11 mouse cellular contexts compared by ENCODE assay signal in the genomic region with DNA sequence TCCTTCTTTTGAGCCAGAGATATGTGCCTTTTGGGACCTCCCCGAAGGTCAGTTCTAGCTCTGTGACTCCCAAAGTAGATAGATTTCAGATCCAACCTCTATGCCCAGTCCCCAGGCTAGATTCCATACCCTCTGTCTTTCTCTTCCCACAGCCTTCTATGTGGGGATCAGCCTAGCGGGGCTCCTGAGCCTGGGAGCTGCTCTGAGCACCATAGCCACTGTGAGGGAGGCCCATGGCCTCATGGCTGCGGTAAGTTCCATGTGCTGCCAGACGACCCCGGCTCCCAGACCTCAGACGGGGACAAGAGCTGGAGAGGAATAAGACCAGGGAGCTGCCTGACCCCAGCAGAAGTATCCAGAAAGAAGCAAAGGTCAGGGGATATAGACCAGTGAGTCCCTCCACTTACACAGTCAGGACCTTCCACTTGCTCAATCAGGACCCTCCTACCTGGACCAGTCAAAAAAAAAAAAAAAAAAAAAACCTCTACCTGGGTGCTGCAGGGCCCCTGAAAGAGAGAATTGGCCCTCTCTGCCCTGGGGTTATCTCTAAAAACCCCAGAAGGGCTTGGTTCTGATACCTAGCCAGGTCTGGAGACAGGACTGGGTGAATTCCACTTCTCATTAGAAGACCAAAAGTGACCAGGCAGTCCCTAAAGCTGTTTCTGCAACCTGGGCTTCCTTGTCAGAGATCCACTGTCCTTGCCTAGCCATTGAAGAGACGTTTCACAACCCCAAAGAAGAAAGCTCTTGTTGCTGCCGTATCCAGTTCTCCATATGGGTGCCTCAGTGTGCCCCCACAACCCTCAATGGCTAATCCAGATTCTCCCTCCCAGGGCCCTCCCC. TPM values are rescaled to one million over a fixed set of nuclear protein-coding genes. Genes with fewer than 3 reads are reported as not detected.
A peak's percentile ranks its signal among the peaks of the same experiment; 100 is the strongest.
DNase-seq lines count a peak whose midpoint lies in the region; ATAC-seq and TF ChIP-seq lines count a peak whose summit lies in the region.
"Had no signal": no experiment of that assay in that cellular context is flagged by ENCODE, and none has a peak within 500 bp of the region (broad histone marks: within the 10 kb centered on the region; RNA-seq: fewer than 3 reads in every experiment).

No protein-coding gene starts in this region.

- H3K4me2 ChIP-seq in liver, embryonic 12.5 days, result peak overlapping the region; percentile 95

- H3K4me3 ChIP-seq in layer of hippocampus, adult 2 months, result no peak overlapping the region
- H3K4me3 ChIP-seq in ES-E14 (ENCODE audit: insufficient read depth in 1 of 2, low read depth in 1 of 2, low read length in 2 of 2, poor library complexity in 1 of 2, severe bottlenecking in 1 of 2), result peak overlapping the region; percentile 43 to 66
- H3K4me3 ChIP-seq in liver, embryonic 12.5 days, result peak overlapping the region; percentile 82

- intact Hi-C loops in left cerebral cortex, postnatal 36 days (cut with DNase I), result loop anchor here (5.0 to 10.0 kb wide), 3 partner anchors 45 to 458 kb away; a partner anchor contains a TSS

- TF ChIP-seq CTCF in layer of hippocampus, adult 2 months (conservative IDR thresholded peaks at IDR 0.05), result no peak

- H3K4me1 ChIP-seq in ES-E14 (ENCODE audit: control insufficient read depth in 2 of 2, insufficient read depth in 2 of 2, low read length in 2 of 2, poor library complexity in 1 of 2), result peaks cover 9 to 40% of the 10 kb centered on the region in 2 experiments
- H3K4me1 ChIP-seq in liver, embryonic 12.5 days, result peaks cover 97% of the 10 kb centered on the region

- 22% methylated on average over 8 of the region's 8 CpGs for WGBS in liver, embryonic 12.5 days (ENCODE audit: insufficient replicate concordance)

- H3K36me3 ChIP-seq in ES-E14 (ENCODE audit: control insufficient read depth, insufficient read depth, low read length, poor library complexity, severe bottlenecking), result no peaks in the 10 kb centered on the region
- peaks cover 42% of the 10 kb centered on the region for H3K36me3 ChIP-seq in liver, embryonic 12.5 days

- H3K27me3 ChIP-seq in liver, embryonic 12.5 days (replicated peaks), result no peaks in the 10 kb centered on the region

- in situ Hi-C loops in ES-E14 (cut with MboI; ENCODE audit: low sequenced_read_pairs in 2 of 2, unreplicated experiment in 2 of 2), result no loop called here

- ATAC-seq in liver, embryonic 12.5 days, result no peak

- H3K27ac ChIP-seq in layer of hippocampus, adult 2 months, result peak overlapping the region; percentile 89; the same call in 1 of the 2 replicates
- peak overlapping the region; percentile 15; the same call in 1 of the 2 replicates for H3K27ac ChIP-seq in ES-E14 (ENCODE audit: insufficient read depth, low read depth, low read length, poor library complexity, severe bottlenecking)
- peak overlapping the region; percentile 100 for H3K27ac ChIP-seq in liver, embryonic 12.5 days

- no peaks in the 10 kb centered on the region for H3K9me3 ChIP-seq in ES-E14 (ENCODE audit: control insufficient read depth, insufficient read depth, low read depth, low read length)
- no peaks in the 10 kb centered on the region for H3K9me3 ChIP-seq in liver, embryonic 12.5 days (replicated peaks)

- DNase-seq in layer of hippocampus, adult 2 months (ENCODE audit: low spot score in 2 of 2), result no peak
- no peak for DNase-seq in layer of hippocampus, postnatal 10 days (ENCODE audit: low spot score in 2 of 2)
- DNase-seq in ES-E14 (ENCODE audit: low read depth, low spot score), result no peak
- peak; percentile 46 for DNase-seq in c-Kit-negative CD71-positive TER-119-positive erythroid progenitor cells, embryonic 14.5 days (ENCODE audit: low read depth, low spot score)
- no peak for DNase-seq in left cerebral cortex, adult 18-20 months (ENCODE audit: low spot score in 2 of 2)
- DNase-seq in left cerebral cortex, postnatal 36 days (ENCODE audit: low spot score in 2 of 2), result no peak
- DNase-seq: cerebellum, adult 9-10 months; kidney, postnatal 10 days; right cerebral cortex, adult 18-20 months had no signal

- H3K9ac ChIP-seq in ES-E14 (ENCODE audit: insufficient read depth, low read depth, low read length, poor library complexity, severe bottlenecking), result peak overlapping the region; percentile 85
- H3K9ac ChIP-seq in liver, embryonic 12.5 days, result peak overlapping the region; percentile 93

TF ChIP-seq in ES-E14, 5 proteins besides CTCF, POLR2A, EP300 and RAD21:
- TF ChIP-seq ZC3H11A (IDR thresholded peaks at IDR 0.05; ENCODE audit: borderline replicate concordance, low read depth, low read length) (no peak), CHD2 (IDR thresholded peaks at IDR 0.05; ENCODE audit: low read depth, low read length) (no peak), MAFK (IDR thresholded peaks at IDR 0.05; ENCODE audit: insufficient read depth, low read depth, low read length) (no peak), ZNF384 (IDR thresholded peaks at IDR 0.05; ENCODE audit: low read depth, low read length) (peak; percentile 63), HCFC1 (IDR thresholded peaks at IDR 0.05; ENCODE audit: borderline replicate concordance, insufficient read depth, low read length) (no peak)
TF ChIP-seq in ES-E14: peak in this region for 1.

RNA-seq across cellular contexts. Expression of a gene that starts 2.1 kb away (rescaled TPM):
- total RNA-seq in layer of hippocampus, adult 2 months (2021), result under 1 TPM in 1 of 2 experiments, not detected in 1; 0.36 TPM
- total RNA-seq in layer of hippocampus, postnatal 10 days (2021), result not detected
- total RNA-seq in ES-E14 (2012; rRNA removed), result 2.4 and 4.3 TPM in 2 replicates
- 105 and 106 TPM in 2 replicates for polyA plus RNA-seq in liver, embryonic 12.5 days (2016; fragmentation: Nextera tagmentation; extraction: Ambion mirVana)
- under 1 TPM in 1 of 2 experiments, not detected in 1; 0.44 TPM for total RNA-seq in left cerebral cortex, adult 18-20 months (2021)
- under 1 TPM; 0.20 to 0.39 TPM for total RNA-seq in left cerebral cortex, postnatal 36 days (2021)

RNA-seq across cellular contexts. Expression of a gene that starts 37.9 kb away (rescaled TPM):
- total RNA-seq in layer of hippocampus, adult 2 months (2021), result under 1 TPM; 0.28 to 0.37 TPM
- total RNA-seq in layer of hippocampus, postnatal 10 days (2021), result under 1 TPM; 0.27 to 0.32 TPM
- total RNA-seq in ES-E14 (2012; rRNA removed), result 5.4 and 7.5 TPM in 2 replicates
- polyA plus RNA-seq in liver, embryonic 12.5 days (2016; fragmentation: Nextera tagmentation; extraction: Ambion mirVana), result 1.3 TPM in 2 replicates
- not detected for total RNA-seq in left cerebral cortex, adult 18-20 months (2021)
- under 1 TPM in 1 of 2 experiments, not detected in 1; 0.39 TPM for total RNA-seq in left cerebral cortex, postnatal 36 days (2021)
- total RNA-seq: gastrocnemius, adult 18-20 months had no signal

RNA-seq across cellular contexts. Expression of a gene that starts 45.6 kb away (rescaled TPM):
- total RNA-seq in layer of hippocampus, adult 2 months (2021), result 100 to 1,000 TPM; 419 to 448 TPM
- 100 to 1,000 TPM; 395 to 401 TPM for total RNA-seq in layer of hippocampus, postnatal 10 days (2021)
- 403 and 951 TPM in 2 replicates for total RNA-seq in ES-E14 (2012; rRNA removed)
- polyA plus RNA-seq in liver, embryonic 12.5 days (2016; fragmentation: Nextera tagmentation; extraction: Ambion mirVana), result 154 TPM in 2 replicates
- 100 to 1,000 TPM; 388 to 392 TPM for total RNA-seq in left cerebral cortex, adult 18-20 months (2021)
- 100 to 1,000 TPM; 385 to 445 TPM for total RNA-seq in left cerebral cortex, postnatal 36 days (2021)

Comparison
In these comparisons a context has a peak if more than half of its experiments do, and no peak if none do; other contexts are left out.
1. H3K27ac ChIP-seq: peak in every context shown above with its lines; median percentile 100 in liver, embryonic 12.5 days; 89 in layer of hippocampus, adult 2 months; 15 in ES-E14.